9 mouse cellular contexts compared by ENCODE assay signal in genomic region chr16:96341269-96341668, GRCm38 (mm10).
A peak's percentile ranks its signal among the peaks of the same experiment; 100 is the strongest.
DNase-seq lines count a peak whose midpoint lies in the region; ATAC-seq and TF ChIP-seq lines count a peak whose summit lies in the region.
"Had no signal": no experiment of that assay in that cellular context is flagged by ENCODE, and none has a peak within 500 bp of the region (broad histone marks: within the 10 kb centered on the region; RNA-seq: fewer than 3 reads in every experiment).

No protein-coding gene starts in this region.

- no peak overlapping the region for H3K4me3 ChIP-seq in forebrain, embryonic 14.5 days (ENCODE audit: low read depth, low read length)
- H3K4me3 ChIP-seq in forebrain, embryonic 16.5 days (replicated peaks; ENCODE audit: low read length) = no peak overlapping the region
- H3K4me3 ChIP-seq in midbrain, postnatal 0 days (ENCODE audit: low read depth, low read length) = no peak overlapping the region
- no peak overlapping the region for H3K4me3 ChIP-seq in midbrain, embryonic 13.5 days (replicated peaks)
- H3K4me3 ChIP-seq in bone marrow macrophage, adult 2 months (ENCODE audit: insufficient read depth, low read length) = no peak overlapping the region
- H3K4me3 ChIP-seq: neural tube, embryonic 13.5 days had no signal

- DNase-seq in forebrain, embryonic 14.5 days (ENCODE audit: low spot score) = peak; percentile 66
- DNase-seq in midbrain, postnatal 0 days (ENCODE audit: low spot score) = peak; percentile 67
- DNase-seq in induced T-regulatory cell, adult 2 months (ENCODE audit: low read depth) = peak; percentile 72
- DNase-seq in lung, postnatal 25 days (ENCODE audit: low spot score) = peak; percentile 33
- peak; percentile 58 for DNase-seq in thymus, postnatal 25 days

- H3K27me3 ChIP-seq in forebrain, embryonic 14.5 days (replicated peaks; ENCODE audit: control insufficient read depth, insufficient read depth, low read length) = no peaks in the 10 kb centered on the region
- no peaks in the 10 kb centered on the region for H3K27me3 ChIP-seq in forebrain, embryonic 16.5 days (replicated peaks; ENCODE audit: control insufficient read depth, insufficient read depth, low read length)
- H3K27me3 ChIP-seq in midbrain, postnatal 0 days (ENCODE audit: insufficient read depth, low read length) = no peaks in the 10 kb centered on the region
- H3K27me3 ChIP-seq in midbrain, embryonic 13.5 days = no peaks in the 10 kb centered on the region
- H3K27me3 ChIP-seq: neural tube, embryonic 13.5 days had no signal

- ATAC-seq in forebrain, embryonic 14.5 days = no peak; the same call in 1 of the 2 replicates
- ATAC-seq in forebrain, embryonic 16.5 days = no peak
- no peak for ATAC-seq in midbrain, postnatal 0 days (ENCODE audit: low FRiP score)
- ATAC-seq in midbrain, embryonic 13.5 days = no peak

- no peak overlapping the region for H3K9ac ChIP-seq in forebrain, embryonic 14.5 days (ENCODE audit: low read length)
- H3K9ac ChIP-seq in forebrain, embryonic 16.5 days (replicated peaks; ENCODE audit: low read depth, low read length) = no peak overlapping the region
- H3K9ac ChIP-seq in midbrain, postnatal 0 days (replicated peaks; ENCODE audit: low read length, poor library complexity, severe bottlenecking) = no peak overlapping the region
- no peak overlapping the region for H3K9ac ChIP-seq in midbrain, embryonic 13.5 days (replicated peaks)
- H3K9ac ChIP-seq: neural tube, embryonic 13.5 days had no signal

- no peaks in the 10 kb centered on the region for H3K9me3 ChIP-seq in forebrain, embryonic 14.5 days (replicated peaks; ENCODE audit: control insufficient read depth, low read length)
- no peaks in the 10 kb centered on the region for H3K9me3 ChIP-seq in forebrain, embryonic 16.5 days (ENCODE audit: control insufficient read depth, low read length)
- H3K9me3 ChIP-seq in midbrain, postnatal 0 days (ENCODE audit: low read length) = no peaks in the 10 kb centered on the region
- H3K9me3 ChIP-seq in midbrain, embryonic 13.5 days = 0 out of 2 replicates have a peak, but pooled peaks cover 3% of the 10 kb centered on the region
- H3K9me3 ChIP-seq: neural tube, embryonic 13.5 days had no signal

- TF ChIP-seq POLR2A in bone marrow macrophage, adult 2 months (IDR thresholded peaks at IDR 0.05; ENCODE audit: borderline replicate concordance, low read depth, low read length) = no peak

- no peak overlapping the region for H3K4me2 ChIP-seq in forebrain, embryonic 14.5 days (ENCODE audit: low read length)
- no peak overlapping the region for H3K4me2 ChIP-seq in forebrain, embryonic 16.5 days (ENCODE audit: low read length)
- no peak overlapping the region for H3K4me2 ChIP-seq in midbrain, postnatal 0 days (ENCODE audit: low read depth, low read length, poor library complexity, severe bottlenecking)
- no peak overlapping the region for H3K4me2 ChIP-seq in midbrain, embryonic 13.5 days (replicated peaks)
- H3K4me2 ChIP-seq: neural tube, embryonic 13.5 days had no signal

- H3K27ac ChIP-seq in forebrain, embryonic 14.5 days (ENCODE audit: low read depth, low read length) = no peak overlapping the region
- no peak overlapping the region for H3K27ac ChIP-seq in forebrain, embryonic 16.5 days (ENCODE audit: low read length)
- H3K27ac ChIP-seq in midbrain, postnatal 0 days (ENCODE audit: low read depth, low read length) = no peak overlapping the region
- H3K27ac ChIP-seq in midbrain, embryonic 13.5 days = no peak overlapping the region
- no peak overlapping the region for H3K27ac ChIP-seq in bone marrow macrophage, adult 2 months (ENCODE audit: insufficient read depth, low read depth, low read length)
- H3K27ac ChIP-seq: neural tube, embryonic 13.5 days had no signal

- peak; percentile 88 for TF ChIP-seq CTCF in midbrain, postnatal 0 days (IDR thresholded peaks at IDR 0.05)
- peak; percentile 48 for TF ChIP-seq CTCF in bone marrow macrophage, adult 2 months (IDR thresholded peaks at IDR 0.05; ENCODE audit: low read depth, low read length)

- WGBS in forebrain, embryonic 14.5 days = 12% methylated on average over 5 of the region's 5 CpGs
- 7% methylated on average over 5 of the region's 5 CpGs for WGBS in forebrain, embryonic 16.5 days
- 10% methylated on average over 5 of the region's 5 CpGs for WGBS in midbrain, postnatal 0 days
- WGBS in midbrain, embryonic 13.5 days = 11% methylated on average over 5 of the region's 5 CpGs

- no peaks in the 10 kb centered on the region for H3K36me3 ChIP-seq in forebrain, embryonic 14.5 days (ENCODE audit: control insufficient read depth, insufficient read depth, low read length)
- no peaks in the 10 kb centered on the region for H3K36me3 ChIP-seq in forebrain, embryonic 16.5 days (ENCODE audit: control insufficient read depth, insufficient read depth)
- no peaks in the 10 kb centered on the region for H3K36me3 ChIP-seq in midbrain, postnatal 0 days (ENCODE audit: insufficient read depth, low read length)
- no peaks in the 10 kb centered on the region for H3K36me3 ChIP-seq in midbrain, embryonic 13.5 days
- H3K36me3 ChIP-seq: neural tube, embryonic 13.5 days had no signal

- H3K4me1 ChIP-seq in forebrain, embryonic 14.5 days (ENCODE audit: control insufficient read depth, insufficient read depth, low read length) = no peaks in the 10 kb centered on the region
- no peaks in the 10 kb centered on the region for H3K4me1 ChIP-seq in forebrain, embryonic 16.5 days (replicated peaks; ENCODE audit: control insufficient read depth, insufficient read depth, low read length)
- no peaks in the 10 kb centered on the region for H3K4me1 ChIP-seq in midbrain, postnatal 0 days (ENCODE audit: insufficient read depth, low read length)
- no peaks in the 10 kb centered on the region for H3K4me1 ChIP-seq in midbrain, embryonic 13.5 days (replicated peaks)
- 0 out of 2 replicates have a peak, but pooled peaks cover 3% of the 10 kb centered on the region for H3K4me1 ChIP-seq in bone marrow macrophage, adult 2 months (ENCODE audit: control insufficient read depth, insufficient read depth, low read length)
- H3K4me1 ChIP-seq: neural tube, embryonic 13.5 days had no signal
